Mouse (Mus musculus) mouse trophoblast stem cell (cell line): ENCODE results near the gene Runx1.

Experiments used
- in situ Hi-C, 2 experiments: fragments of 300-500 bp; cut with MseI, MboI; formaldehyde crosslinking; loops; 2 replicates in 1 of 2; 3 replicates in 1 of 2; pipeline ENCODE4 v1.15.1; 2025

Gene Runx1

GRCm38 (mm10) chr16:92794197-92794596 lies 31.8 kb downstream of the Runx1 start:
- in situ Hi-C loops, result no loop called here

DNA sequence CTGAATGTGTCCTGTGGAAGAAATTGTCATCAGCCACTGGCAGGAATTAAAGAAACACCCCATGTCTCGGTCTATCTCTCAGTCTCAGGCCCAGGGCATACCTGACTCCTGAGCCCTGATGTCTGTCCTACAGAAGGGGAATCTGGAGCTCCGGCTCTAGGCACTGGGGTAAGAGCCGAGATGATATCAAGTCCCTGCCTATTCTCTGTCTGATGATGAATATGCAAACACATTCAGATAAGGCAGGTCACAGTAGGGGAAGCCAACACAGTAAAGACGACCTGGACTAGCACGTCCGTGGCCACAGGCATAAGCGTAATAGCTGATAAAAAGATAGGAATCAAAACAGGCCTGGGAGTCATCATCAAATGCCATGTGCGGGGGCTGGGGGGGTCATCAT lies 32.2 kb downstream of the Runx1 start:
- in situ Hi-C loops, result no loop called here

DNA sequence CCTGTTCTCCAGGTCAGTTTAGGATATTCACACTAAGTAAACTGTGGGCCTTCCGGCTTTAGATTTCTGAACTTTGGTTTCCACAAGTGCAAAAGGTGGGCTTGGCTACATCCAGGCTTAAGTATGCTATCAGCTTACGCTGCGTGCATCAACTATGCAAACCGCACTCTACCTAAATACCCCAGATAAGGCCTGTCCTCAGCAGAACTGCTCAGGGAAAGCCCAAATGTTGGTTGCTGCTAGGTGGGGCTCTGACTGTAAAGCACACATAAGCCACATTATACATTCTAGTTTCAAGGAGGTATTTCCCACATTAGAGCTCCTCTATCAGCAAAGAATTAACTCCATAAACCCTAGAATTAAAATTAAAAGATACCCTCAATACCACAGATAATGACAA lies 33.0 kb downstream of the Runx1 start:
- in situ Hi-C loops, result no loop called here

DNA sequence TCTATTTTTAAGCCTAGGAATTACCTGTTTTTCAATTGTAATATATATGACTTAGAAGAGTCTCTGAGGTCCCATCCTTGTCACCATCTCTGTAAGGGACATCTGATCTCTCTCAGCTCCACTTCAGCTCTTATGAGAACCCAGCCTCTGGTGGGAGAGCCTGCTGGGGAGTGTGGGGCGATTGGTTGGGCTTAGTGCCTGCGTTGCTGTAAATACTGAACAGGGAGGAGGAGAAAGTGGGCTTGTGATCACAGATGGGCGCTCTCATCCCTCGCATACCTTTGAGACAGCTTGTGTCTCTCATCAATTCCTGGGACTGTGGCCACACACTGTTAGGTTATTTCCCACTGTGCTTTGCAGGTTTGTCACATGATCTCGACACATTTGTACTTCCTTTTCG lies 35.3 kb downstream of the Runx1 start:
- in situ Hi-C loops, result no loop called here

- in situ Hi-C loops, result no loop called here
These were observed 36.1 kb downstream of the Runx1 start for GRCm38 (mm10) chr16:92789840-92790239.

DNA sequence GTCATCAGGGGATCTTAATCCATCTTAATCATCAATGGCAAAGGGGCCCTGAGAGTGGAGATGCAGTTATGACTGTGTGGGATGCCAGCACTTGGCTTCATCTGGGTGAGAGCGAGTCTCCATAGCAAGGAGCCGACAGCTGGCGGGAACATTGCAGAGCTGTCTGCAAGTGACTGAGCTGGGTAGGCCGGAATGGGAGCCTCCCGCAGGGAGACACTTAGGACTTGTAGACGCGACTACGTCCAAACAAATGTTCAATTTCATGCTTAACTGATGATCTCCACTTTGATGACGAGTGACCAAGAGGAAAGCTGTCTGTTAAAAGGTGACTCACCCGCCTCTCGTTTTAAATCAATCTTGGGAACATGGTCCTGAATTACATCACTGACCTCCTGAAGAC lies 37.5 kb downstream of the Runx1 start:
- in situ Hi-C loops, result no loop called here

DNA sequence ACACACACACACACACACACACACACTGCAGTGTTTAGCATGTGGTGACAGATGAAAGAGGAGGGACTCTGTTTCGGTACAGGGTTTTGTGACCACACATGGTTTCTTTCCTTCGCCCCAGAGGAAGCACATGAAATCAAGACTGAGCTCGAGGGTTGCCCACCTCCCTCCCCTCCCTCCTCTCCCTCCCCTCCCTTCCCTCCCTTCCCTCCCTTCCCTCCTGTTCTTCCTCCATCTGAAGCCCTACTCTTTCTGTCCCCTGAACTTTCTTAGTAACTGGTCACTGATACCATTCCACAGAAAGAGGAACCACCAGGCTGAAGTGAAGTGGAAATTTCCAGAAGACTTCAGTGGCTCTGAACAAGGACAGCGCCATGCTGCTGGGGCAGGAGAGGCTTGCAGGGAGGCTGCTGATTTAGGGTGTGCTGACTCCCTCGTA lies 39.0 kb downstream of the Runx1 start:
- in situ Hi-C loops, result no loop called here

- in situ Hi-C loops, result no loop called here
These were observed 39.6 kb downstream of the Runx1 start for GRCm38 (mm10) chr16:92786276-92786882.

DNA sequence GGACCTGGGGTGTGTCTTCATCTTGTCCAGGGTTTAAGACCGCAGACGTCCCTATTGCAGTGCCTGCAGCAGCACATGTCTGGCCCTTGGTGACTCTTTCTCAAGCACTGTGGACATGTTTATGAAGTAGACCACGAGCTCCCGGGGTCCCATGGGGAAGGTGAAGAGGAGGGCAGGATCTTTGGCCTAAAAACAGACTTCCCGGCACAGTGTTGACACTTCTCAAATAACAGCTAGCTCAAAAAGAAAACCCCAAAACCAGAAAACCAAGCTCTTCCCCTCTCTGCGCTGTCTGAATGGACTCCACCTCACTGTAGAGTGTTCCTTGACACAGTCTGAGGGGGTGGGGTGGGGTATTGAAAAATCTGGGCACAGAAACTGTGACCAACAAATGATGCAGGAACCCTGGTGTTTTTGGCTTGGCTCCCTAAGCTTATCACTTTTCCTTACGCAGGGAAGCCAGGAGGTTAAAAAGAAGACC lies 42.3 kb downstream of the Runx1 start:
- in situ Hi-C loops, result no loop called here

GRCm38 (mm10) chr16:92782408-92782807 lies 43.5 kb downstream of the Runx1 start:
- in situ Hi-C loops, result no loop called here

GRCm38 (mm10) chr16:92779896-92780435 lies 46.0 kb downstream of the Runx1 start:
- in situ Hi-C loops, result no loop called here

- in situ Hi-C loops, result no loop called here
These were observed 46.8 kb downstream of the Runx1 start for GRCm38 (mm10) chr16:92779175-92779574.

DNA sequence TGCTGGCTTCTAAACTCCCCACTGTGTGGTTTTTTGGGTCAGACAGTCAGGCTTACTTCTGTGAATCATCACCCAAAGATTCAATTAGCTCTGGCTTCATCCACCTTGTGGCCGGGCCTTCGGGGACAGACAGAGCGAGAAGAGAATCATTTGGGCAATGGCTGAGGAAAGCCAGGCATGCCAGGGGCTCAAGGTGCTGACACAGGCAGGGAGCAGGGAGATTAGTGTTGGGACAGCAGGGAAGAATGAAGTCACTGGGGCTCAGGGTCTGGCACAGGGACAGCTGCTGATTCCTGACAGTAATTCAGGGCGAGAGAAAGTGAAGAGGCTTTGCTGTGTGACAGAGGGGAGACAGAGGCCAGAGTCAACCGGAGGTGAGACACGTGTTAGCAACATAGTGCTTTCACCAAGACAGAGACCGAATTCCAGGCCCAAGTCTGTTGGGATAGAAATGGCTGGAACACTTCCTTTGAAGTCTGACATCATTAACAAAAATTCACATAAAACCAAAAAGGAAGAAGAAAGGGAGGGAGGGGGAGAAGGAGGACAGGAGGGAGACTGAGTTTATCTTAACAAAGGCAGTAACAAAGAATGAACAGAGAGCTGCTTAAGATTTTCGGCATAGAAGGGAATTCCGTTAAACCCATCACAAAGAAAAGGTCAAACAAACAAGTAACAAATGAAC lies 47.7 kb downstream of the Runx1 start:
- in situ Hi-C loops, result no loop called here

DNA sequence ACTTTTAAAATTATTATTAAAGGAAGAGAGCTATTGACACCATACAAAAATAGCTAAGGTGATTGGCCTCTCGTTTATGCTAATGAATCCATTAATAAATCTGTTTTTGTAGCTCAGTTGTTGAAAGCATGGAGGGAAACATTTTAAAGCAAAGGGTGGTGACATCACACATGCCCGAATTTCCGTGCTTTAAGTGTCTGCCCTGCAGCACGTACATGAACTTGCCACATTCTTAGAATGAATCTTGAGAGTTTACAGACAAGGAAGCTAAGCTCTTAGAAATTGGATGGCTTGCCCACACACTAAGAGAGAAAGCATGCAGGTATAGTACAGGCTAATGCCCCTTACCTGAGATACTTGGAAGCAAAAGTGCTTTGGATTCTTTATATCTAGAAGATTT lies 58.1 kb downstream of the Runx1 start:
- in situ Hi-C loops, result no loop called here

DNA sequence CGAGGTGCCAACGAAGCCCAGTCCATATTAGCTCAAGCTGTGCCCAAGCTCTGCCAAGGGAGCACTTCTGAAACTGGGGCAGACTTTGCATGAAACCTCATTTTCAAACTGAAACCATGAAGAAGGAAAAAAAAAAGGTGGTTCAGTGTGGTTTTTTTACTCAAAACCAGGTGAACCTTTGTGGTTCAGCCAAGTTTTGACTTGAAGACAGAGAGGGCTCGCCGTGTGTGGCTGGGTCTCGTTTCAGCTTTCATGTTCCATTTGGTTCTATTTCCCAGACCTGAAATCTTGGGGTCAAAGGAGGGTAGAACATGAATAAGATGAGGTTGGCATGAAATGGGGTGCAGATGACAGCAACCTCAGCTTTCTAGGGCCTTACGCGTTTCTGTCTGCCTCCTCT lies 58.5 kb downstream of the Runx1 start:
- in situ Hi-C loops, result no loop called here

DNA sequence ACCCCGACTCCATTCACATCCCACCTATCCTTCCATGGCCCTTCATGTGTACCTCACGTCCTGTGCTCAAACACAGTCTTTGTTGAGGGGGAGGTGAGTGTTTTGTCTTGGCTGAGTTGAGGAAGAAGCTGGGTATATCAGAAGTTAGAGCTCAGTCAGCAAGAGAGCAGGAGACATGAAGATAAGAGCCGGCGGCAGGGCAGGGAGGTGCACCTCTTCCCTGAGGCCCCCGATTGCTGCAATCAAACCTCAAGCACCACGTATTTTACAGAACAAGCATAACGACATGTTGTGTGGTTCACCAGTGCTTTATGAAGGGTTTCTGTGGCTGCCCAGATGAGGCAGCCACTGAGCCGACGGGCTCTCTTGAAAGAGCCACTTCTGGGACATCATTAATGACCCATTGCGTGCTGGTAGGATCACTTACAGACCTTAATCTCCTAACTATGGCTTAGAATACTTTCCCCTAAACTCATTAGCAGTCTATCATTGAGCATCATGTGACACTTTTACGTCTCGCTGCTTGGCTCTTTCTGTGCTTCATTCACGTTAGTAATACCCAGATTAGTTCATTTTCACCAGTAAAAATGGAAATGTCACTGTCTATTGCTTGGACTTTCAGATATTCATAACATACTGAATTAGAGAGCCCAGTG lies 61.1 kb downstream of the Runx1 start:
- in situ Hi-C loops, result no loop called here

GRCm38 (mm10) chr16:92763666-92764065 lies 62.3 kb downstream of the Runx1 start:
- in situ Hi-C loops, result no loop called here

- in situ Hi-C loops, result no loop called here
These were observed 63.9 kb downstream of the Runx1 start for GRCm38 (mm10) chr16:92761968-92762521.

GRCm38 (mm10) chr16:92760091-92760490 lies 65.9 kb downstream of the Runx1 start:
- in situ Hi-C loops, result no loop called here

- in situ Hi-C loops, result no loop called here
These were observed 68.4 kb downstream of the Runx1 start for GRCm38 (mm10) chr16:92757564-92757963.

DNA sequence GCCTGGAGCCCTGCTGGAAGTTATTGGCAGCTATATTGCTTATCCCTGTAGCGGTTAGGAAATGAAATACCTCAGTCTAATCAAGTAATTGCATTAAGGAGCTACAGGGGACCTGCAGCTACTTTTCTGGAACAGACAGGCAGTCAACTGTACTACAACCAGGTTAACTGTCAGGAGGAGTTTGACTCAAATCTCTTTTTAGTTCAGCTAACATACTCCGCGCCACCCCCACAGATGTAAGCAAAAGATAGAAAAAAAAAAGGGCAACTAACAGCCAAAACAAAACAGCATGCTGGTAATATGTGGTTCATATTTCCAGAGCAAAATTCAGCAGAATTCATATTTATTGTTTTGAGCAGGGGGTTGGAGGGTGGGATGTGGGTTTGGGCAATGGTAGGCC lies 72.0 kb downstream of the Runx1 start:
- in situ Hi-C loops, result no loop called here

GRCm38 (mm10) chr16:92753139-92753538 lies 72.8 kb downstream of the Runx1 start:
- in situ Hi-C loops, result no loop called here
